Mouse (Mus musculus) kidney, adult 8-10 months (tissue): ENCODE results near the gene Tex30.
"Not testable (repeated sequence)": the region's sequence is repeated elsewhere in the genome, so short reads cannot be mapped to it uniquely, and the experiment has no call there.

Source experiments
- DNase-seq, 2 experiments: peaks; one replicate each; pipeline ENCODE4 v3.0.0; 2022

Gene Tex30

DNA sequence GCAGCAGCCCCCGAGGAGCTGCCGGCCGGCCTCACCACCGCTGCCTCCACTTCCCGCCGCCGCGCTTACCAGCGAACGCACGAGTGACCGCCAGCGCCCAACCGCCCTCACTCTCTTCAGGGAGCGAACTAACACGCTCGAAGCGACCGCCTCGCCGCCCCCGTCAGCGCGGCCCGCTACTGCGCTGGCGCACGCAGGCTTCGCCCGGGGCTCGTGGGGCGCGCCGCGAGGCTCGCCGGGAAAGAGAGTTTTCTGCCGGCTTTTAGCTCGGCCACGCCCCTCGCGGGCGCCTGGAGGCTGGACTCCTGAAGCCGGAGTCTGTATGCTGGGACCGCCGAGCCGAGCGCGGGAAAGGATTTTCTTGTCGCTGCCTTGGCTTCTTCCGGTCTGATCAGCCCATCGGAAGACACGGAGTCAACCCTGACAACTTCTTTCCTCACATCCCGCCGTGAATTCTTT is at the start of gene Tex30:
Gene Tex30 (minus strand): TSS at position 183 of the 459 bp plus-strand sequence.
- peak; percentile 94 to 95 for DNase-seq

DNA sequence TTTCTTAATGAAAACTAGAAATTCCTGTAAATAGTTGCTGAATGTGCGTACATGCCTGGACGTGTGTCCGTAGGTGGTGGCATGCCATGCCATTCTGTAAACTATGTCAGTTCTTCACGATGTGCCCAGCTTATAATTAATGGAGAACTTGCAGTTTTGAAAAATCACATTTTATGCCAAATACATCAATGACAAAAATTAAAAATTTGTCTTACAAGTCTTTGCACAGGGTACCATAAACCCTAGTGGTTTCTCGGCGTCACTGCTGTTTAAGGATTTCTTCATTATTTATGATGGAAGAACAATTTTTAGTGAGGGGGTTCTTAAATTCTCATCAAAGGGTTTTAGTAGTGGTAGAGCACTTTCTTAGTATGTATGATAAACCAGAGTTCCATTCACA is 46.5 kb upstream of the Tex30 start:
- DNase-seq, result no peak

DNA sequence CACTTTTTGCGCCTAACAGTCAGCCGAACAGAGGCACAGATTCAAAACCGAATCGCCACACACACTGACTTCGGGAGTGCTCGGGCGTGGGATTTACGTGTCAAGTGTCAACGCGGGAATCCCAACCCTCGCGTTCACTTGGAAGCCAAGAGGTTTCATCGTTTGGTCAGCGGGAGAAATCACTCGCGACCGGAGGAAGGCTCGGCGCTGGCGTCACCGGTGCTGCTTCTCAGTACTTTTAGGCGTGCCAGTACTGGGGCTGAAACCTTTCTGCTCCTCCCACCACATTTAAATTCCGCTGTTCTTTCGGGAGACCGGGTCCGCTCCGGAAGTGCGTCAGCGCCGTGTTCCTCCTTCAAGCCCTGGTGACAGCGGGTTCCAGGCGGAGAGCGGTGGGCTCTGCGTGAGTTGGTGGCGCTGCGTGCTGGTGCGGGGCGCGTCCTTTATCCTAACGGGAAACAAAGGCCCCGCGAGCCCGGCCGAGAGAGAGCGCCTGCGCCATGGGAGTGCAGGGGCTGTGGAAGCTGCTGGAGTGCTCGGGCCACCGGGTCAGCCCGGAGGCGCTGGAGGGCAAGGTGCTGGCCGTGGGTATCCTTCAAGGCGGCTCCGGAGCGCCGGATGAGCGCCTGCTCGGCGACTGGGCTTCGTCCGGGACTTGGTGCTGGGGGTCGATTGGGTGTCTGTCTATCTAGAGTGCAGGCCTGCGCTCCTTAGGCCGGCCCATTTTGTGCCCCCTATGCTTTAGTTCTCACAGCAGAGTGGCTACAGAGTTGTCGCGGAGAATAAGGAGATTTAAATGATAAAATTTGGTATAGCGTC is 45.5 kb upstream of the Tex30 start, which contains the start of gene Ercc5:
Gene Ercc5 (plus strand): TSS at position 182 of the 819 bp plus-strand sequence.
- DNase-seq, result peak; percentile 86 to 89

DNA sequence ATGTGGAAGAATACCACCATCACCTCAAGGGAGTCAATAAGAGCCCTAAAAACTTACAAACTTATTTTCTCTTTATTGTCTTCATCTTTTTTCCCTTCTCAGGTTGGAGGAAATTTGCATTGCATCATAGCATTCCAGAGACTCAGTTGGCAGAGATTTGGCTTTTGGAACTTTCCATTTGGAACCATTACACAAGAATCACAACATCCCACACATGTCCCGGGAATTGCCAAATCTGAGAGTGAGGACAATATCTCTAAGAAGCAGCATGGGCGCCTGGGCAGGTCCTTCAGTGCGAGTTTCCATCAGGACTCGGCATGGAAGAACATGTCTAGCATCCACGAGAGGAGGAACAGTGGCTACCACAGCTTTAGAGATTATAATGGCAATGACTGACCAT is 40.5 kb upstream of the Tex30 start:
- no peak for DNase-seq

DNA sequence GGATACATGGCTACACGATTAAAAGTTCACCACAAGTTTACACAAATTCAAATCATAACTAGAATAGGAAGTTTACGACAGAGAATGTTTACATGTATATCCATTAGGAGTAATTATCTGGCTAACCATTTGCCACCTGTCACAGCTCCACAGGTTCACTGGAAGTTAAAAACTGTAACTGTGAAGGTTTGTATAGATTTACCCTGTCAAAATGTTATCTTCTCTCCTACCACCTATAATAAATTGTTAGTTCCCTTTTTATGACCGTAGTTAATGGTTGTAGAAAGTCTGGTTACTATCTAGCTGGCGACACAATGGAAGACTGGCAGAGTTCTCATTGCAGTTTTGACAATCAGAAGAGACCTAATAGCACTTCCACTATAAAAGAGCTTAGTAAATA is 38.0 kb upstream of the Tex30 start:
- DNase-seq, result no peak

DNA sequence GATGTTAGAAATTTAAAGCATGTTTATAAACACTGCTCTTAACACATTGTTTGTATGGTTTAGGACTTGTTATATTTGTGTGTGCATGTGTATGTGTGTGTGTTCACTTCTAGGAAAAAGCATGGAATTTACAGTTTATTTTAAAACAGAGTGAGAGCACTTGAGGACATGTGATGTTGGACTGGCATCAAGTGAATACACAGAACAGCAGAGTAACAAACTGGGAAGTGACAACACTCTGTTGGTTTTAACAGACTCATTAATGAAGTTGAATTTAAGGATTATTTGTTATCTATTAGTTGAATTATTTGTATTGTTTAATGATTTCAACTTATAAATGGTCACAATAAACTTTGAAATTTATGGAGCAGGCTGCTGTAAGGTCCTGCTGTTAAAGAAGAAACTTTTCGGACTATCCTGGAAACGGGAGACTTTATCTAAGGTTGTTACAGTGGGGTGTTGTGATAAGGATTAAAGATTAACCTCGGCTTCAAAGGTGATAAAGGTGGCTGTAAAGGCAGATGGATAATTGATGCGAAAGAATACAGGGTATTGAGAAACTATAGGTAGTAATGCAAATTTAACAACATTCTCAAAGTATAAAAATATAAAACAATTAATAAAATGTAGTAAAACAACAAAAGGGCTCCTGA is 27.8 kb upstream of the Tex30 start:
- no peak for DNase-seq

DNA sequence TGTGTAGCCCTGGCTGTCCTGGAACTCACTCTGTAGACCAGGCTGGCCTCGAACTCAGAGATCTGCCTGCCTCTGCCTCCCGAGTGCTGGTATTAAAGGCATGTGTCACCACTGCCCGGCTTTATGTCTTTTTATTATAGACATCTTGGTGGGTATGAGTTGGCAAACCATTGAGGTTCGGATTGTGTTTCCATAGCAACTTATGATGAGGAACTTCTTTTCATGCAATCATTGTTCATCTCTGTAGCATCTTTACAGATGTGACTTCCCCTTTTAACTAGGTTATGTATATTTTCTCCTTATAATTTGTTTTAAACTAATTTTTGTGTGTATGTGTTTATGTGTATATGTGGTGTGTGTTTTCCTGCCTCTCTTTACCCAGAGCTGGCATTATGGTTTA is 23.3 kb upstream of the Tex30 start:
- DNase-seq, result no peak

DNA sequence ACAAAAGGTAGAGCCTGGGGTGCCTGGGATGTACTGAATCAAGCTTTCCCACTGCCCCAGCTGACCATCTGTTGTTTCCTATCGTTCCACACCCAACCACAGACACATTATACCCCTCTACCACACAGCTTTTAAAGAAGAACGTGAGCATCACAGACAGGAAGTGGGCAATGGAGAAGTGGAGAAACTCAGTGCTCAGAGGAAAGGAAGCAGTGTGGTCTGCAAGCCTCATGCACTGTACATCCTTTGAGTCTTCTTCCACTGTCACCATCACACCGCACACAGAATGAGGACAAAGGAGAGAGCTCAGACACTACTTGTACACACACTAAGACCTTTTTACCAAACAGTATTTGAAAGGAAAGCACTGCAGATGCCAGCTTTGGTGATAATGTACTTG is 20.0 kb upstream of the Tex30 start:
- no peak for DNase-seq

DNA sequence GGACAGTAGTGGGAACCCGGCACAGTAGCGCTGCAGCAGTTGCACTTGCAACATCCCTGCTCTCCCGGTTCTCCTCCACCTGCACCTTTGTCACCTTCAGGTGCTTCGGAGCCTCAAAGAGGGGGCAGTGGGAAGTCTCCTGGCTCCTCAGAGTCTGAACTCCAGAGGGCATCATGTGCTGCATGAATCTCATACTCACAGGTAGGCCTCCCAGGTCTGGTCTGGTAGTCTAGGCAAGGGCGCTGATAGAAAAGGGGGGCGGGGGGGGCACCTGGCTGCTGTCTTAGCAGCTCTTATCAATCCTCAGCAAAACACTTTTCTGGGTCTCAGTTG is 17.8 kb upstream of the Tex30 start:
- DNase-seq, result no peak

DNA sequence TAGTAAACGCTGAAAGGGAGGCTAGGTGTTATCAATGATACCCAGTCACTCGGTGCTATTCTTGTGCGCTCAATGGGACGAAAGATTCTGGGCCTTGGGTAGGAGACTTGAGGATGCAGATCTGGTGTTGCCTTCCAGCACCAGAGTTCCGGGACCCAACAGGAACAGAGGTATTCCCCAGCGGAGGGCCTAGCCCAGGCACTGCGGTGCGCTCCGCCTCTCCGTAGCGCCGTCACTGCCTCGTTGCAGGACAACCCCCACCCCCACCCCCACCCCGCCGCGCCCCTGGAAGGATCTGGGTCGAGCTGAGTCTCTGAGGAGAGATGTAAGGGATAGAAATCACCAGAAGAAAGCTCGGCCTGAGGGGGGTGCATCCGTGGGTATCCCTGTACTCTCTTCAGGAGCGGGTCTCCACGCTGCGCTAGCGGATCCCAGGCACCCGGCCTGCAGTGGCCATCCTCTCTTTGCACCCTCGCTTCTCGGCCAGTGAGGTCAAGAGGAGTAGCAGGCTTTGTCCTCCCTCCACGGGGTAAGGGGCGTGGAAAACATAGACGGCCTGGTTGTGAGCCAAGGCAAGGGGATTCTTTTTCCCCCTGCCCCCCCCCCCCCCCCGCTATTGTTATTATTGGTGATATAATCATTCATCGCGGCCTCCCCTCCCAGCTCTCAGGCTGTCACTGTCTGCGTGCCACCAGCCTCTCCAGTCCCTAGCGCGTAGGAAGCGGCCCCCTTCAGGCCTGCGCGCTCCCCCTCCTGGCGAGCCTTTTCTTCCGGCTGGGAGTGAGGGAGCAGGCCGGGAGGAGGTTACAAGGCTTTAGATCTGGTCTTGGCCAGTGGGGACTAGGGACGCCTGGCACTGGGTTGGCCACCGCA is 17.2 kb upstream of the Tex30 start:
- DNase-seq, result peak; percentile 83 to 85

DNA sequence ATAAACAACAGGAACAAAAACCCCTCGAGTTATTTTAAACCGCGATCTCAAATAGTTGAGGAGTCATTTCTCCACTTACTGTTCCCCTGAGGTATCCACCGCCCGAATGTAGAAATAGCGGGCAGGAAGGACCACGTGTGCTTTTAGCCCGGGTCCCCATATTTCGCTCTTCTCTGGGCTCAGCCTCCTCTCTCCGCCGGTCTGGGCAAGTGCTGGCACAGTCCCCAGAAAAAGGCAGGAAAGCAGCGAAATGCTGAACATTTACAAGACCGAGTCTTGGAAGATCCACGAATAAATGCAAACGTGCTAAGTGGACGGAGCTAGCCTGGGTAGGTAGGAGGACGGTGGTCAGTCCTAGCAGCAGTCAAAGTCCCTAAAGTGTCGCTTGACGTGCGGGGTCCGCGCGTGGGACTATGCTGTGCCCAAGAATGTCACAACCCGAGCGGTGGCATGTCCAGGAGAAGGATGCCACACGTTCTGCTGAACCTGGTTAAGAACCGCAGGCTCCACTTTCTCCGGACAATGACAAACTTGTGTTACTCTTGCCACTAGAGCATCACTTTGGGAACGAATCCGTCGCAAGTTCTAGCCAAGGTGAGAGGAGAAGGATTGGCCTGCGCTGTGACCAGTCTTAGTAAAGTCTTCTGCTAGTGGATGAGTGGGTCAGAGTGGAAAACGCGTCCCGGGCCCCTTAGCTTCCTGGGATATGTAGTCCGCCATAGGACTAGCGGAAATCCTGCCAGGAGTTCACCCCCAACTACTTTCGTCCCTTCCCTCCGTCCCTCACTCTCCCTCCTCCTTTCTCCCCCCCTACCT is 16.2 kb upstream of the Tex30 start, which contains the start of the genes Kdelc1 and Bivm:
Gene Kdelc1 (minus strand): TSS at position 570 of the 816 bp plus-strand sequence.
Gene Bivm (plus strand): TSS at position 719 of the 816 bp plus-strand sequence.
- DNase-seq, result peak; percentile 93 to 96

DNA sequence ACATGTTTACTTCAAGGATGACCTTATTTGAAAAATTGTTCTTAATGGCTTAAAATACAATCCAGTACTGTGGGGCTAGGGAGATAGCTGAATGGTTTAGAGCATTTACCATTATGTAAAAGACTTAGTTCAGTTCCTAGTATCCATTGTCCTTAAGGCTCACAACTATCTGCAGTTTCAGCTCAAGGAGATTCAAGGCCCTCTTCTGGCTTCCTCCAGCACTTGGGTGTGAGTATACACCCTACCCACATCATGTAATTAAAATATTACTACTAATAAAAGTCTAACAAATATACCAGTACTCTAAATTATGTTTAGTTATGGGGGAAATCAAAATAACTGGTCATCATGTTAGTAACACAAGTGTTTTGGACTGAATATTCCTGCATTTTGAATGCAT is 15.3 kb upstream of the Tex30 start:
- DNase-seq, result no peak

DNA sequence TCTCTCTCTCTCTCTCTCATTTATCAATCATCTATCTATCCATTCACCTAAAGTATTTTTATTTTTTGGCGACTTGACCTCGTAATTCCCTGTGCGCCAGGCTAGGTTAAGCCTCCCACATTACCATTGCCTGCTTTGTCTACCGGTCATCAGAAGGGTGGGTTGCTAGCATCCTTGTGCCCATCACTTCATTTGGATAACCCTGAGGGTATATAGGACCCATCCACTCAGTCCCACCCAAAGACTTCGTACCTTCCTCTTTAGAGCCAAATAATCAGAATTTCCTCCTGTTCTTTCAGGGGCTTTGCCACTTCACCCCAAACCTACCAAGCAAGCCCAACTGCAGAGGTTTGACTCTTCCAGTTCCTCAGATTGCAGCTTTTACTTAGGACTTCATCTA is 698 bp upstream of the Tex30 start:
- DNase-seq, result no peak

DNA sequence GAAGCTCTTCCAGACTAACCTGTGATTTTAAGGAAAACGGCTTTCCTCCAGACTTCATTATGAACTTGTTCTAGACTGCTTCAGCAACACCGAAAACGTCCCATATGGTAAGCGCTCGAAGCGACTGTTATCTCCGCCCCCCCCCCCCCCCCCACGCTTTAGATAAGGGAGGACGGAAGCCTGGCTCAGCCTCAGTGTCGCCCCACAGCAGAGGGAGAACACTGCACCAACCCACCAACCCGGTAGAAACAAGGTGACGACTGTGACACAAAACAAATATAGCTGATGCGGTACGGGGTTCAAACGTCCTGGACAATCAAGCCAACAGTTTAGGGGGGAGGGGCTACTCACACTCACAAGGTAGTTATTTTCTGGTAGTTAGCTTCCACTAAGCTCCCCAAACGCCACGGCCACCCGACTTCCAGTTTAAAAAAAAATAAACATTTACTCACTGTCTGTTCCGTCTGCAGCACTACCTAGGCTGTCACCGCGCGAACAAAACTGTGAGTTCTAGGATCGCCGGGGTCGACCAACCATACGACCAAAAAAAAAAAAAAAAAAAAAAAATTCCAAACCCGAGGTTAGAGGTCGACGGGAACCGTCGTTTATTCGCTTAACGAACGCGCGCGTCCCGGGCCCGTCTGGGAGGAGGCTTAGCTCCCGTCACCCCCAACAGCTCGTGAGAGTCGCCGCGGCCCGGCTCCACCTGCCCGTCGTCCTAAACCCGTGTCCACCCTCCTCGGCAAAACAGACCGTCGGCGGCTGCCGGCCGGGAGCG is 604 bp downstream of the Tex30 start:
- peak; percentile 15 to 24 for DNase-seq

DNA sequence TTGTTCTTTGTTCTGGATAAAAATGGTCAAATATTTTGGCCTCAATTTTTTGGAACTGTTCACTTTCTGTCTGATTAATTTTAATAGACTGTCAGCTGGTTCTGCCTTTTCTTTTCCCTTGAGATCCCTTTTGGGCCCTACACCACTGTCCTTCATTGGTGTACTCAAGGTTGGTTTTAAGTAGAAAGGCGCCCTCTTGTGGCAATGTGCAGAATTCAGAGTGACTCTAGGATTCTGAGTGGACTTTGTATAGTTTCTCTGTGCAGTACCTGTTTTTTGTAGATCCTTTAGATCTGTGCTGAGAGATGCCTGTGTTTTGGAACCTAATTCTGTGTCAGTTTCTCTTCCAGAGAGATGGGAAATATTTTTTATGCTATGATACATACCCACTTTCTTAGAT is 37.6 kb downstream of the Tex30 start:
- DNase-seq, result peak; percentile 29 to 71

DNA sequence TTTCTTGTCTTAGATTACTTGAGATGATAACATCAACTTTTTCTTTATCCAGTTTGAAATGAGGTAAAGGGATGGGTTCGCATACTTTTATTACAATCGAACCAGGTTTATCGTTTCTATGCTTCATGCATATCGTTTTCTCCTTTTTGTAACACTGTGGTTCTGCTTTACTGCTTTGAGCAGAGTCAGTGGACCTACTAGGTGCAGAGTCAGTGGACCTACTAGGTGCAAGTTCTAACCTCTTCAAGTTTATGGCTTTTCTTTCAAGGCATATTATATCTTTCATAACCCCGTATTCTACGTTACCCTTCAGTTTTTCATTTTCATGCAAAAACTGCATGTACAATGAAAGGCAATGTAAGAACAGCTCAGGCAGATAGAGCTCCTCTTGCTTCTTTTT is 38.8 kb downstream of the Tex30 start:
- no peak for DNase-seq

DNA sequence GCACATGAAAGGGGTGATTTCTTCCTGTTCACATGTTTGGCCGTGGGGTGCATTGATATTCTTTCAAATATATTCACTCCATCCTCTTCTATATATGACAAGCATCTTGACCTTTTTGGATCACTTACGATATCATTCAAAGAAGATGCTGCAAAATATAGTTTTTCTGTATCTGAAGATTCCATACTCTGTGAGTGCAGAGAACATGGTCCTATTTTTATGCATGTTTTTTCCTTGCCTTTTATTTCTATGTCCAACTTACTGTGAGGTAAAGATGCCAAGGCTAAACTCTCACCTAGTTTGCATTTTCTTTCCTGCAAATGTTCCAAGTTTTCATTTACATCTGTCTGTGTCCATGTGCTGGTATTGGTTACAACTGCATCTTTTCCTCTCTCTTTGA is 40.4 kb downstream of the Tex30 start, which contains the start of gene Gm8251:
Gene Gm8251 (minus strand): TSS at position 101 of the 400 bp plus-strand sequence.
- no peak for DNase-seq

DNA sequence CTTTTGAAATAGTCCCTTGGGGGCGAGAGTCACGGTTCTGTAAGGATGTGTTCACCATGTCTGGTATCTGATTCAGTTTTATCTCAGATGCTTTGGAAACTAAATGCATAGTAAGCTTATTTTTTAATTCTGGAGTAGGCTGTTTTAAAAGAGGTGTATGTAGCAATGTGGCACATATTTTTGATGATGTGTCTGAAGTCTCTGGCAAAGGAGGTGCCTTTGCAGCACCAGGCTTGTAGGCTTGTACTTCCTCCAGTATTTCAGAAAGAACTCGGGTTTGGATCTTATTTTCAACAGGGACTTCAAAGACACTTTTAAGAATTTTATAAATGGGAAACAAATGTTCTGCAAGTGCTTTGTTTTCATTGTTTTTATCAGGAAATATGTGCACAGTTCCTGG is 44.4 kb downstream of the Tex30 start:
- DNase-seq, result no peak

DNA sequence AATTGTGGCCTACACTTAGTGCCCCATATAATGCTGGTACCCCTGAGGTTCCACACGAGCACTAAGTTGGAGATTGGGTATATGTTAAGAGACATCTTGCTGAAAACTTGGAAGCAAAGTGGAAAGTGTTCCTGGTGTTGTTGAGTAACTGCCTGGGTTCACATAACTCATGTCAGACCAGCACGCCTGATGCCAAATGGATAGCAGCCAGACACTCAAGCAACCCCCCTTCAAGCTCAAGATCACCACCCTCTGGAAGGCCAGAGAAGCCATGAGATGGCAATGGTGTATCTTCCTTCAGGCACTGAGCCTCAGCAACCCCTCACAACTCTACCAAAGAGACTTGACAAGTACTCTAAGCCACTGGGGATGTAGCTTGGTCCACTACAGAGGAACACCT is 55.7 kb downstream of the Tex30 start:
- no peak for DNase-seq

DNA sequence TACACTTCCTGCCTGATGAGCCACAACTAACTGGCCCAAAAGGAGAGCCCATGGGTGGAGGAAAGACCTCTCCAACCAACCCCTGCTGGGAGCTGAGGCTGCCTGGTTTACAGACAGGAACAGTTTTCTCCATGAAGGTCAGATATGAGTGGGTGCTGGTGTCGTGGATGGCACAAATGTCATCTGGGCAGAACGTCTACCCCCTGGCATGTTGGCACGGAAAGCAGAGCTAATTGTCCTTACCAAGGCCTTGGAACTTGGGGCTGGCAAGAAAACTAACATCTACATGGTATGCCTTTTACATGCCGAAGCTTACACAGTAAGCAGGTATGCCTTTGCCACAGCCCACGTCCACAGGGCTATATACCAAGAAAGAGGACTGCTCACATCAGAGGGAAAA is 56.6 kb downstream of the Tex30 start:
- not testable (repeated sequence) for DNase-seq

DNA sequence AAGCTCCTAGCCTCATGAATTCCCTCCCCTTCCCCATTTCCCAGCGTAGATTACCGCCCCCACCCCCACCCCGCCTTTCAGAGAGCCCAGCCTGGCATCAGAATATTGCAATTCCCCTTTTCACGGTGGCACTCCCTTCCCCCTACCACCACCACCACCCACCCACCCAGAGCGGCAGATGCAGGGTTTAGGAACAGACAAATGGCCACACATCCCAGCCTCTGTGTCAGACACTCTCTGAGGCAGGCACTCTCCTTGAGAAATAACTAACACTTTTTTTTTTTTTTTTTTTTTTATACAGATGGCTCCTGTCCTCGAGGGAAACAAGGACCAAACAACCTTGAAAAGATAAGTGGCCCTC is 59.7 kb downstream of the Tex30 start:
- DNase-seq, result no peak
